Mouse (Mus musculus) layer of hippocampus, postnatal 14 days (tissue): ENCODE measurements around the gene Ssc5d. TPM values are rescaled to one million over a fixed set of nuclear protein-coding genes. Genes with fewer than 3 reads are reported as not detected.
"Not testable (repeated sequence)": the region's sequence is repeated elsewhere in the genome, so short reads cannot be mapped to it uniquely, and the experiment has no call there.

Source experiments
- DNase-seq, 2 experiments: peaks; one replicate each; pipeline ENCODE4 v3.0.0; 2021 to 2022; ENCODE audit warnings: low spot score in 2 of 2, mixed read lengths in 1 of 2
- long read RNA-seq, 2 experiments: library from polyadenylated mRNA; stranded (forward); transcript quantifications; one replicate each; pipeline ENCODE4 v2.0.0; 2021
- total RNA-seq, 2 experiments: library from RNA; stranded (reverse); gene quantifications; 2 replicates each; pipeline ENCODE4 v1.2.3; 2021

Ssc5d gene
- total RNA-seq: 1 to 10 TPM; 2.7 to 2.8 TPM
- long read RNA-seq, experiment 1: 0 reads
- long read RNA-seq, experiment 2: 0 reads

DNA sequence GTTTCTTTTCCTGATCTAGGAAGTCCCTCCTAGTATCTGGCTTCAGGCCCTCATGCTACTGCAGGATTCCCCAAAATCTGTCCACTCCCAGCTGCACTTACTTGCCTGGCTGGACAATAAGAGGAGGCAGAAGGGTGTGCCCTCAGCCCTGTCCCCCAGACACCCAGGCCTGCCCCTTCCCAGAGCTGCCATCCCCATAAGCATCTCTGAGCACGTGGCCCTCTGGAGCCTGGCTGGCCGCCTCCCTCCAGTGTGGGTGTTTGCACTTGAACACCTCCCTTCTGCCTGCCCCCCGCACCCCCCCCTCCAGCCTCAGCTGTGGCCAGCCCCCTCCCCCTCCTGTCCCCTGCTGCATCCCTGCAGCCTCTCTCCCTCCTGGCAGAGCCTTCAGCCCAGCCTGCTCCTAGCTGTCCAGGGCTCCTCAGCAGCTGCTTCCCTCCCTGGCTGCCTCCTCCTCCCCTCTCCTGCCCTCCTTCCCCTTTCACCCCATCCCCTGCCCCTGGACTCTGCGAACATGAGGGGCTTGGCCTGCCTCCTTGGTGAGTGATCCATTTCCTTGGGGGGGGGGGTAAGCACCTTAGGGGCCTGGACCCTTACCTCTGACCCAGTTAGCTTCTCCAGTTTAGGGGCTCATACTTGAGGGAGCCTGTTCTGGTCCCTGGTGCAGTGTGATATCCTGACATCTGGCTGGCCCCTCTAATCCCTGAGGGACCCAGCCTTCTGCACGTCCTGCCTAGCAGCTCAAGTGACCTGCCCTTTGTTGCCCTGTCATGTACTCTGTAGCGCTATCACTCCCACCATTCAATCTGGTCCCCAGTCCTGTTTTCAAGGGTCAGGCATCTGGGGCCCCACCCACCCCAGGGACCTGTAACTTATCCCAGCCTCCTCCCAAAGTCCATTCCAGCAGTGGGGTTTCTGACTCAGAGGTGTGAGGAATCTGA lies at the start of gene Ssc5d:
Gene Ssc5d (plus strand): TSS at position 345 of the 941 bp plus-strand sequence.
- no peak for DNase-seq

- DNase-seq: peak; percentile 73 to 89
These were observed 48.8 kb upstream of the Ssc5d start, which contains the start of gene Isoc2a for GRCm38 (mm10) chr7:4876753-4877221. Isoc2a (plus strand) TSS chr7:4877153.

DNA sequence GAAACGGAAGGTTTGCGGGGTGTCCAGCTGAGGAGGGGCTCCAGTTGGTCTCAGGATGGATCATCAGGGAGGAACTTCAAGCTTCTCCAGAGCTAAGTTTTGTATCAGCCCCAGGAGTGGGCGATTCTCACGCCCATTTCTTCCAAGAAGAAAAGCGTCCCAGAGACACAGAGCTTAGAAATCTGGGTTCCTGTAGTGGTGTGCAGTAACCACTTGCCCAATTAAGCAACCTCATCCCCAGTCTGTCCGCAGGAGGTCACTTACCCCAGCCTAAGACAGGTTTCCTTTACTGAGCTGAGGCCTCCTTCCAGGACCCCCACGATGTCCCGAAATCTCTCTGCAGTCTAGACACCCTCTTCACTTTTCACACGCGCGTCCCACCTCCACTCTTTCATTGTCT lies 48.4 kb upstream of the Ssc5d start:
- no peak for DNase-seq

DNA sequence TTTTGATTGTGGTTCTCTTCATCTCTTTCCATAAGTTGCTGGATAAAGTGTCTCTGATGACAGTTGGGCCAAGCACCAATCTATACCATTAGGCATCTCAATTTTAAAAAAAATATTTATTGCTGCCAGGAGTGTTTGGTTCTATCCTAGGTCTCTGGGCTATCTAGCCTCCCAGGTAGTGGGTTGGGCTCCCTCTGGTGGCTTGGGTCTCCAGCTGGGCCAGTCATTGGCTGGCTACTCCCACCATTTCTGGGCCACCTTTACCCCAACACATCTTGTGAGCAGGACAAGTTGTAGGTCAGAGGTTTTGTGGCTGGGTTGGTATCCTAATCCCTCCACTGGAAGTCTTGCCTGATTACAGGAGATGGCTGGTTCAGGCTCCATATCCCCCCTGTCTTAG lies 47.4 kb upstream of the Ssc5d start:
- no peak for DNase-seq

DNA sequence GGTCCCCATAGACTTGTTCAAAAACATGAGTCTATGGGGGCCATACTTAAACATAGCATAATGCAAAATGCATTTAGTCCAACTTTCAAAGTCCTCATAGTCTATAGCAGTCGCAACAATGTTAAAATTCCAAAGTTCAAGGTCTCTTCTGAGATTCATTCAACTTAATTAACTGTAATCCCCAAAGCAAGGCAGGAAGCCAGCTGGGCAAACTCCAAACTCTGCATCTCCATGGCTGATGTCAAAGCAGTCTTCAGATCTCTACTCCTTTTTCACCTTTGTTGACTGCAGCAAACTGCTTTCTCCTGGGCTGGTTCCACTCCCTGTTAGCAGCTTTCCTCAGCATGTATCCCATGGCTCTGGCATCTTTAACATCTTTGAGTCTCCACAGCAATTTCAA lies 46.5 kb upstream of the Ssc5d start:
- DNase-seq: not testable (repeated sequence)

DNA sequence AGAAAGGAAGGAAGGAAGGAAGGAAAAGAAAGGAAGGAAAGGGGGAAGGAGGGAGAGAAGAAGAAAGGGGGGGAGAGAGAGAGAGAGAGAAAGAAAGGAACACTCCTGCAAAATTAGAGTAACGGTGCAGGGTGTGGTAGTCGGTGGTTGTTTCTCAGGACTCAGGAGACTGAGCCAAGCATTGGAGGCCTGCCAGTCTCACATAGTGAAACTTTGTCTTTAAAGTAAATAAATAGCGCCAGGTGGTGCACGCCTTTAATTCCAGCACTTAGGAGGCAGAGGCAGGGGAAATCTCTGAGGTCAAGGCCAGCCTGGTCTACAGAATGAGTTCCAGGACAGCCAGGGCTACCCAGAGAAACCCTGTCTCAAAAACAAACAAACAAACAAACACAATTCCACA lies 38.9 kb upstream of the Ssc5d start:
- DNase-seq: no peak

DNA sequence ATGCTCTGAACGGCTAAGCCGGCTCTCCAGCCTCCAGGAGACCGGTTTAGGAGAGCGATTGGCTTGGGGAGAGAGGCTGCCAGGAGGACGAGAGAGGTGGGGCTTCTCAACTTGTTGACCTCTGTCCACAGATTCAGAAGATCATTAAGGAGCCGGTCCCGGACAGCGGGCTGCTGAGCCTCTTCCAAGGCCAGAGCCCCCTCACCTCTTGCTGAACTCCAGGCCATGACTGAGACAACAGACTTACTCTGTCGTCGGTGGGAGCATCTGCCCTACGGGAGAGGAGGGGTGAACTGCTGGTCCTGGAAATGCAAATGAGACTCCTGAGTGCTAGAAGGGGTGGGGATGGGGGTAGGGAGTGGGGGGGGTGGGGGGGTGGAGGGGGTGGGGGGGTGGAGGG lies 30.4 kb upstream of the Ssc5d start:
- DNase-seq: no peak

DNA sequence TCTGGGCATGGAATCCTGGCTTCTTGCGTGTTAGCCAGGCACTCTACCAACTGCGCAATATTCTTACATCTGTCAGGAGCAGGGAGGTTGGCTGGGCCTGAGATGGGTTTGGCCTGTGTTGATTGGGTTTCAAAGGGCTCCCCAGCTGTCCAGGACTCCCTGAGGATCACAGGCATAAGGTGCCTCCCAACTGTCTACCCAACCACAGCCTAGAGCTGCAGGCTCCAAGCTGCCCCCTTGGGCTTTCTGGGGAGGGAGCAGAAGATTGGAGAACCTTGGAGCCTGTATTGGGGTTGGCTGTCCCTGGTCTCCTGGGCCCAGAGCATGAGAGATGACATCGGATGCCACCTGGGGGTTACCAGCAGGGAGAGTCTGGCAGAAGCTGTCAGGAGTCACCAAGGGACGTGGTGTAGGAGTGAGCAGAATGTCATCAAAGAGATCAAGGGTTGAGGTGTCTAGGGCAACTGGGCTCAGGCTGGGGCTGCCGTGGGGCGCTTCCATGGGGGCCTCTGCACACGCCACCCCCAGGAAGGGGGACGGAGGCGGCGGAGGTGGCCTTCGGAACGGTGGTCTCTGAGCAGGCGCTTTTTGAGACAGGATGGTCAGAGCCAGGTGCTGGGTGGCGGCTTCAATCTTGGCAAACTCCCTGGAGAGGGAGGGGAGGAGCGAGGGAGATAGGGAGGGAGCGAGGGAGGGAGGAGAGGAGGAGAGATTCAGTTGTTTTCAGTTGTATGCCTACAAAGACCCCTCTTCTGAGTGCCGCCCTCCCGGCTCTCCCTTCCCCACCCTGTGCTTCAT lies 26.5 kb upstream of the Ssc5d start:
- DNase-seq: no peak

- no peak for DNase-seq
These were observed 25.7 kb upstream of the Ssc5d start for GRCm38 (mm10) chr7:4899649-4900522.

DNA sequence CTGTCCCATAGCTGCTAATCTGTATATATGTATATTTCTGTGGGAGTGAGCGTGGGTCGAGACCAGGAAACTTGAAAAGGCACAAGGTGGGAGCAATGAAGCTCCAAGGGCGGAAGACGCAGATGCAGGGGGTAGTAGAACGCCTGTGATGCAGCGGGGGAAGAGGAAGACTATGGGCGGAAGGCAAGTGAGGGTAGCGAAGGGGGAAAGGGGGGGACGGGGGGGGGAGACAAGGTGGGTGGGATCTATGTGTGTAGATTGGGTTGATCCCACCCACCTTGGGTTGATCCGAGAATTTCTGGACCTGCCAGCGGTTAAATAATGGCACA lies 25.1 kb upstream of the Ssc5d start:
- no peak for DNase-seq

- no peak for DNase-seq
These were observed 24.4 kb upstream of the Ssc5d start for GRCm38 (mm10) chr7:4901171-4901570.

- no peak for DNase-seq
These were observed 23.2 kb upstream of the Ssc5d start for GRCm38 (mm10) chr7:4902404-4902803.

GRCm38 (mm10) chr7:4906466-4906950 lies 19.1 kb upstream of the Ssc5d start, which contains the start of gene Gm36210:
Gm36210 (minus strand) TSS chr7:4906516.
- no peak for DNase-seq

DNA sequence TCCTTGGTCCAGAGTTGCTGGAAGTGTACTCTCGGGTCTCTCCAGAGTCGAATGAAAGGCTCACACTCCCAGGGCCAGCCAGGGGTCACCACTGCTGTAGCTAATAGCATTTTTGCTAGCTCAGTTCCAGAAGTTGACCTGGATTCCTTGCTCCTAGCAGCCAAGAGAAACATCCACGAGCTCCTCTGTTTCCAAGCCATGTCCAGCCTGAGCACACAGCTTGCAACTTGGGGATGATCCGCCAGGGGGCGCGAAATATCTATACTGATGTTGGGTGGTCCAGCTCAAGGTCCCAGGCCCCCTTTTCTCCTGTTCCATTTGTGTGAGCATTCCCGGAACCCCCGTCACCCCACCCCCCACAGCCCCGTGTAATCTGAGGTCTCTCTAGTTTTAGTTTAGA lies 14.0 kb upstream of the Ssc5d start:
- peak in 1 of 2 experiments; percentile 65 for DNase-seq

- DNase-seq: no peak
These were observed 13.3 kb upstream of the Ssc5d start for GRCm38 (mm10) chr7:4912248-4912647.

- DNase-seq: peak; percentile 96 to 97
These were observed 10.4 kb upstream of the Ssc5d start, which contains the start of gene Zfp628 for GRCm38 (mm10) chr7:4915007-4915665. Zfp628 (plus strand) TSS chr7:4915217.

DNA sequence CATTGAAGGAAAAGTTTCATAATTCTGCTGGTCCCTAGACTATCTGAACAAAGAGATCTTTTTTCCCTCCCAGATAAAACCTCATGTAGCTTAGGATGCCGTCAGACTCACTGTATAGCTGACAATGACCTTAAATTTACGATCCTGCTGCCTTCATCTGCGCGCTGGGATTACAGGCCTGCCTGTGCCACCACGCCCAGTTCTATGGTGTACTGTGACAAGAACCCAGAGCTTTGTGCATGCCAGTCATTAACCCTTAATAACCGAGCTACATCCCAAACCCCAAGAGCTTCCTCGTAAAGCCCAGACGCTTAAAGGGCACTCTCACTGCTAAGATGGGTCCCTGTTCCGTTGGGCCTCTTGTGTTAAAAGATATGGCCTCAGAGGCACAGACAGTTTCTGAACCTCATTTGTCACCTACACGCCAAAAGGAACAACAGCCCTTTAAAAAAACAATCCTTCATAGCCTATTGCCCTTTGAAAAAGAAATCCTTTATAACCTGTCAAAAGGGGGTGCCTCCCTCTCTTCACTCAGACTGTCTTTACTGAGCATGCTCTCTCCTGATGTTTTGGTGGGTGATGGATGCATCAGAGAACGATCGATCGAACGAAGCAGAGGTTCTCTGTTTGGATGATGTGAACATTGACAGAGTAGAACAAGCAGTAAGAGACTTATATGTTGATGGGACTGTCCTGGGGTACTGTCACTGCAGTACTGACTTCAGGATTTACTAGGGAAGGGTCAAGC lies 9.7 kb upstream of the Ssc5d start:
- peak; percentile 58 to 59 for DNase-seq

DNA sequence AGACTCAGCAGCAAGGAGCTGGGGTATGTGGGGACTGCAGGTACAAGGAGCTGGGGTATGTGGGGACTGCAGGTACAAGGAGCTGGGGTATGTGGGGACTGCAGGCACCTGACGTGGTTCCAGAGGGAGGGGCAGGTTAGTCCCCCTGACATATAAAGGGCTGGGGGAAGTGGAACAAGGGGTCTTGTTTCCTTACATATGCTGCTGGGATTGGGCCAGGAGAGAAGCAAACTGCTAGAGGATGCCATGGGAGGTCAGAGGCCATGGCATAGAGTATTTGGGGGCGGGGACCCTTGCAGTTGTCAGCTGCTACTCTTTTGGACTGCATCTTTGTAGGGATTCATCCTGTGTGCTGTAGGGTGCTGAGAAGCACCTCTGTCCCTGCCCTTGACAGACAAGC lies 8.1 kb upstream of the Ssc5d start:
- no peak for DNase-seq

DNA sequence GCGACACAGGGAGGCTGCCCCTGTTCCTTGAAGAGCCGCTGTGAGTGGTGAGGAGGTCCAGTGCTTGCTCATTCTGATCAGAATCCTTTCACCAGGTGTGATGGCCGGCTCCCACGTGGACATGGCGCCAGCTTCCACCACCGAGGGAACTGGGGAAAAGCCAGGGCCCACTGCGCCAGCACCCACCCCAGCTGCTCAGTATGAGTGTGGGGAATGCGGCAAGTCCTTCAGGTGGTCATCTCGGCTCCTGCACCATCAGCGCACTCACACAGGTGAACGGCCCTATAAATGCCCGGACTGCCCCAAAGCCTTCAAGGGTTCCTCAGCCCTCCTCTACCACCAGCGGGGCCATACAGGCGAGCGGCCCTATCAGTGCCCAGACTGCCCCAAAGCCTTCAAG lies 6.9 kb upstream of the Ssc5d start:
- DNase-seq: no peak
